13 mouse cellular contexts compared by ENCODE assay signal in the genomic region with DNA sequence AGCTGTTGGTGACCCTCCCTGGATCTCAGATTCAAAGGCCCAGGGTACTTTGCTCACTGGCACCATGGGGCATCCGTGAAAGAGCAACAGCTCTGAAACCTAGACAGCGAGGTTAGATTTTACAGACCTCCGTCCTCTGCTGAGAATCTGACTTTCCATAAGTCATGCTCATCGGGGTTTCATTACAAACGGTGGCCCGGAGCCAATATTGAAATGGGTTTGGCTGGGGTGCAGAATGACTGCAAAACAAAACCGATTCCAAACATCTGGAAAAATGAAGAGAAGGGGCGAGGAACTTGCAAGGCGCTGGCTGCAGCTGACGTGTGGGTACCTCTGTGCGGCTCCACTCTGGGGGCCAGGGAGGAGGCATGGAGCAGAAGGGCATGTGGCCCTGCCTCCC. TPM values are rescaled to one million over a fixed set of nuclear protein-coding genes. Genes with fewer than 3 reads are reported as not detected.
A peak's percentile ranks its signal among the peaks of the same experiment; 100 is the strongest.
DNase-seq lines count a peak whose midpoint lies in the region; ATAC-seq and TF ChIP-seq lines count a peak whose summit lies in the region.
"Had no signal": no experiment of that assay in that cellular context is flagged by ENCODE, and none has a peak within 500 bp of the region (broad histone marks: within the 10 kb centered on the region; RNA-seq: fewer than 3 reads in every experiment).

No protein-coding gene starts in this region.

- no peak overlapping the region for H3K27ac ChIP-seq in kidney, adult 2 months (ENCODE audit: insufficient read depth, low read depth, low read length)
- H3K27ac ChIP-seq: forebrain, embryonic 10.5 days had no signal

- H3K27me3 ChIP-seq in kidney, adult 2 months (replicated peaks; ENCODE audit: control insufficient read depth, insufficient read depth, low read length), result no peaks in the 10 kb centered on the region
- H3K27me3 ChIP-seq: megakaryocyte, embryonic 14.5 days had no signal

- no peak for TF ChIP-seq CTCF in kidney, adult 2 months (conservative IDR thresholded peaks at IDR 0.05; ENCODE audit: insufficient read depth, insufficient read length, low read depth, low read length)

- no peaks in the 10 kb centered on the region; the same call in 1 of the 2 replicates for H3K36me3 ChIP-seq in kidney, adult 2 months (ENCODE audit: control insufficient read depth, insufficient read depth, low read length)

- DNase-seq in kidney, adult 2 months, result peak; percentile 56
- no peak for DNase-seq in kidney, adult 11 months
- peak; percentile 93 for DNase-seq in NIH3T3 (ENCODE audit: low read depth)
- DNase-seq in gastrocnemius, adult 18-20 months (ENCODE audit: low spot score), result peak; percentile 83
- peak; percentile 61 for DNase-seq in kidney, postnatal 25 days
- no peak for DNase-seq in spleen, postnatal 4 days (ENCODE audit: low spot score in 2 of 2)
- DNase-seq in cerebellum, adult 18-20 months, result no peak
- DNase-seq: right cerebral cortex, postnatal 14 days had no signal

- peaks cover 4% of the 10 kb centered on the region; the same call in 1 of the 2 replicates for H3K4me1 ChIP-seq in kidney, adult 2 months (ENCODE audit: control insufficient read depth, insufficient read depth, low read length)

- 68% methylated on average over 11 of the region's 11 CpGs for WGBS in kidney, adult 2 months

- no peak overlapping the region for H3K4me3 ChIP-seq in kidney, adult 2 months (ENCODE audit: insufficient read depth, low read depth, low read length)
- H3K4me3 ChIP-seq: forebrain, embryonic 10.5 days; megakaryocyte, embryonic 14.5 days had no signal

- no peak for TF ChIP-seq POLR2A in kidney, adult 2 months (IDR thresholded peaks at IDR 0.05; ENCODE audit: low read depth, low read length)

- ATAC-seq in cerebellum, adult (ENCODE audit: insufficient number of reproducible peaks, low FRiP score, low TSS enrichment), result no peak

RNA-seq across cellular contexts. Expression of a gene that starts 49.1 kb away (rescaled TPM):
- polyA plus RNA-seq in kidney, adult 2 months (2012; rRNA removed), result 15.7 and 18.3 TPM in 2 replicates
- 10 to 100 TPM; 12.1 to 14.2 TPM for total RNA-seq in gastrocnemius, adult 18-20 months (2021)

RNA-seq across cellular contexts. Expression of a gene that starts 49.3 kb away (rescaled TPM):
- 0.04 and 0.06 TPM in 2 replicates for polyA plus RNA-seq in kidney, adult 2 months (2012; rRNA removed)
- not detected for total RNA-seq in gastrocnemius, adult 18-20 months (2021)
- polyA plus RNA-seq: G1E; large intestine, adult 2 months had no signal

Comparison
In these comparisons a context has a peak if more than half of its experiments do, and no peak if none do; other contexts are left out.
1. DNase-seq: peak in kidney, adult 2 months (single experiment), NIH3T3 (single experiment), gastrocnemius, adult 18-20 months (single experiment) and kidney, postnatal 25 days (2 of 2); none in kidney, adult 11 months (single experiment), spleen, postnatal 4 days (0 of 2) and cerebellum, adult 18-20 months (0 of 2).